Mouse (Mus musculus) ovary, postnatal 14 days (tissue): ENCODE results near the gene Cyp27b1.
"Not testable (repeated sequence)": the region's sequence is repeated elsewhere in the genome, so short reads cannot be mapped to it uniquely, and the experiment has no call there.

Experiments
- DNase-seq: peaks from one replicate; pipeline ENCODE4 v3.0.0; 2022; ENCODE audit warnings: low spot score

The Cyp27b1 gene

GRCm38 (mm10) chr10:127070190-127071121 lies 22.4 kb downstream of the Cyp27b1 start, which contains the start of gene Tspan31:
Gene Tspan31, minus strand, starts transcription at chr10:127070264.
- DNase-seq, result peak; percentile 74

GRCm38 (mm10) chr10:127071203-127071602 lies 23.2 kb downstream of the Cyp27b1 start:
- no peak for DNase-seq

GRCm38 (mm10) chr10:127072270-127072669 lies 24.2 kb downstream of the Cyp27b1 start:
- not testable (repeated sequence) for DNase-seq

GRCm38 (mm10) chr10:127072969-127073368 lies 24.9 kb downstream of the Cyp27b1 start:
- not testable (repeated sequence) for DNase-seq

GRCm38 (mm10) chr10:127073981-127074380 lies 25.9 kb downstream of the Cyp27b1 start:
- DNase-seq, result no peak

GRCm38 (mm10) chr10:127075080-127075479 lies 27.0 kb downstream of the Cyp27b1 start, which contains the start of gene Agap2:
Gene Agap2, plus strand, starts transcription at chr10:127075284.
- DNase-seq, result no peak

GRCm38 (mm10) chr10:127075651-127076050 lies 27.6 kb downstream of the Cyp27b1 start:
- no peak for DNase-seq

- no peak for DNase-seq
These were observed 28.0 kb downstream of the Cyp27b1 start for GRCm38 (mm10) chr10:127076082-127076481.

- DNase-seq, result no peak
These were observed 29.5 kb downstream of the Cyp27b1 start for GRCm38 (mm10) chr10:127077515-127077914.

- DNase-seq, result no peak
These were observed 30.1 kb downstream of the Cyp27b1 start for GRCm38 (mm10) chr10:127078001-127078676.

GRCm38 (mm10) chr10:127078677-127079575 lies 30.9 kb downstream of the Cyp27b1 start:
- no peak for DNase-seq

- DNase-seq, result no peak
These were observed 31.8 kb downstream of the Cyp27b1 start for GRCm38 (mm10) chr10:127079665-127080391.

- no peak for DNase-seq
These were observed 33.1 kb downstream of the Cyp27b1 start for GRCm38 (mm10) chr10:127080901-127081780.

GRCm38 (mm10) chr10:127081996-127082620 lies 34.1 kb downstream of the Cyp27b1 start:
- DNase-seq, result no peak

GRCm38 (mm10) chr10:127083292-127083914 lies 35.4 kb downstream of the Cyp27b1 start:
- DNase-seq, result no peak

GRCm38 (mm10) chr10:127083915-127084306 lies 35.9 kb downstream of the Cyp27b1 start:
- DNase-seq, result no peak

GRCm38 (mm10) chr10:127085052-127085451 lies 37.0 kb downstream of the Cyp27b1 start:
- DNase-seq, result no peak

- no peak for DNase-seq
These were observed 37.6 kb downstream of the Cyp27b1 start for GRCm38 (mm10) chr10:127085633-127086032.
